Mouse (Mus musculus) brown adipose tissue, adult 24 weeks (tissue): Measurements from ENCODE around the gene Nr4a2. TPM values are rescaled to one million over a fixed set of nuclear protein-coding genes. Genes with fewer than 3 reads are reported as not detected.

Source experiments
- H3K27ac ChIP-seq: fragments of 200-500 bp; replicated peaks from 2 replicates; pipeline ENCODE4 v1.5.1; 2012; ENCODE audit warnings: low read depth, mild to moderate bottlenecking, low read length
- H3K4me1 ChIP-seq: fragments of 200-500 bp; 2 replicates; pipeline ENCODE4 v1.6.1; 2012; ENCODE audit warnings: low read length, mixed read lengths; ENCODE audit not compliant: control insufficient read depth, insufficient read depth, insufficient read length
- H3K4me3 ChIP-seq: fragments of 200-500 bp; 2 replicates; pipeline ENCODE4 v1.5.1; 2012; ENCODE audit warnings: low read depth, mild to moderate bottlenecking, low read length, moderate library complexity; ENCODE audit not compliant: insufficient read depth
- polyA plus RNA-seq: library from polyadenylated mRNA; stranded (reverse); fragments of >200 nt; gene quantifications from 2 replicates; pipeline ENCODE4 v1.2.4, GENCODE M21; 2012; ENCODE audit not compliant: missing spikeins, insufficient read depth, insufficient read length

The Nr4a2 gene
- polyA plus RNA-seq, 1 experiment, result 10.7 TPM

DNA sequence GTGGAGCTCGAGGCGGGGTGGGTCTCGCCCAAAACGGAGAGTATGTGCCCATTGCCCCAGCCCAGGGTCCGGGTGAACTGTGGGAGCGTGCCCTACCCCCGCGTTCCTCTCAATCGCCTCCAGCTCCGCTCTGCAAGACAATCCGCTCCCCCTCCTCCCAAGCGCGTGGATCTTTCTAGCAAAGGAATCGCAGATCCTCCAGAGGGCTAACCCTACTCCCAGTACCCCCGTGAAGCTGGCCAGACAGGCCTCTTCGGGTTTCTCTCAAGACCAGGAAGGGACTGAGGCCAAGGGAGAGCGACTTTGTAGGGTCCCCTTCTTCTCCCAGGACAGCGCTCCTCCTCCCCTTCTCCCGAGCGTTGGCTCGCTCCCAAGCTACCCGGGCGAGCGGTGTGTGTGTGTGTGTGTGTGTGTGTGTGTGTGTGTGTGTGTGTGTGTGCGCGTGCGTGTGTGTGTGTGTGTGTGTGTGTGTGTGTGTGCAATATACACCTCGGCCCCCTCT is 7.9 kb downstream of the Nr4a2 start:
- H3K4me3 ChIP-seq, result peak overlapping the region; percentile 79
- H3K27ac ChIP-seq, result peak overlapping the region; percentile 97
- no peaks in the 10 kb centered on the region for H3K4me1 ChIP-seq

DNA sequence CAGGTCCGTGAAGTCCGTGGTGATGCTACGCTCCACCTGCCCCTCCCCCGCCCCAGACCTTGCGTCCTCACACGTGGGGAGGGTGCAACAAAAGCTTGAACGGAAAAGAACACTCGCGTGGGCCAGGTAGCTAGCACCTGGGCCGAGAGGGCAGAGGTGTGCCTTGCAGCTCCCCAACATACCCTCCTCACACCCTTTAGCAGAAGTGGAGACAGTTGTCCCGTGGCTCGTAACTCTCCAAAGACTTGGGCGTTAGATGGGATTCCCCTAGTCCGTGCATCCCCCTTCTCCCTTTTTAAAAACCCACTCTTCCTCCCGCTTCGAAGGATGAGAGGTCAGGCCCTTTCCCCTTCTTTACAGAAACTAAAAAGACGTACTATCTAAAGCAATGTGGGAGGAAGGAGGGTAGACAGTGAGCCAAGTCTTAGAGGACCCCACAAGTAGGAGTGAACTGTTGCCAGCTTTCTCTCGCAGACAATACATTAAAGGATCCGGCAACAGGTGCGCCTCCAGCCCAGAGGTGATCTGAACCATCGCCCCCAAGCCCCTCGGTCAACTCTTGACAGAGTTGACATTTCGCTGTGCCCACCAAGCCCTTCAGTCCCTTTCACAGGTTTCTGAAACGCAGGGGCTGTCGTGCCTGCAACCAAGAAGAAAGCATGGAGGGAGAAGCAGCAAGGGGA is 8.5 kb downstream of the Nr4a2 start:
- Histone ChIP-seq H3K27ac (peak overlapping the region; percentile 97), H3K4me3 (peak overlapping the region; percentile 79), H3K4me1 (no peaks in the 10 kb centered on the region)

DNA sequence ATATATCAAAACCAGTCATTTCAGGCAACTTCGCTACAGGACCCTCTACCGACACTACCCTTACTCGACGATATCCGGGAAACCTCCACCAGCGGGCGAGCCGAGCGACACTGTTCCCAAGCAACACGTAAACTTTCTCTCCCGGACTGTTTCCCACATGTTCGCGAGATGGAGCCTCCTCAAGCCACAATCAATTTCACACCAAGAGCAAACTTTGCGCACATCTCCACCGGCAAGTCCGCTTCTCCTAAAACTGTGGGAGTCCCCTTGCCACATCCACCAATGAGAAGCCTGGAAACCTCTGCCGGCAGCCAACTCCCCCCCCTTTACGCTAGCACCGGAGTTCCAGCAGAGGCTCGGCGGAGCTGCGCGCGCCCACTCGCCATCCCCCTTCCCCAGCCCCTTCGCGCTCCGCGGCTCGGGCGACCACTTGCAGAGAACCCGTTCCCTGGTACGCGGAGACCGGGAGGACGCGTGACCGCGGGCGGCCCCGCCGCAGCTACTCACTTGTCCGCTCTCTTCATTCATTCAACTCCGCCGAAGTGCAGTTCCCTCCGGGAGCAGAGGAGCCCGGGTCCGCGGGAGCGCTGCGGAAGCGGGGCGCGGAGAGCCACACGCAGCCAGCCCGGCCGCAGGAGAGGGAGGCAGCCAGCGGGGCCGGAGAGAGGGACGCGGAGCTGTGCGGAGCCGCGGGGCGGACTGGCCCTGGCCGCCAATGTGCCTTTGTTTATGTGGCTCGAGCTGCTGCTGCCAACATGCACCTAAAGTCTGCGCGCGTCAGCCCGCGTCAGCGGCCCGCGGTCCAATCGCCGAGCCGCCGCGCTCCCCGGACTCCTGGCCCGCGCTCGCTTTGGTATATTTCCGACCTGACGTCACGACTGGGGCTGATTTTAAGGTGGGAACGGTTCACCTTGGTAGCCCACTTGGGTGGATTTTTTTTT is 9.3 kb downstream of the Nr4a2 start:
- Histone ChIP-seq H3K27ac (peak overlapping the region; percentile 40), H3K4me1 (no peaks in the 10 kb centered on the region), H3K4me3 (peak overlapping the region; percentile 79)

DNA sequence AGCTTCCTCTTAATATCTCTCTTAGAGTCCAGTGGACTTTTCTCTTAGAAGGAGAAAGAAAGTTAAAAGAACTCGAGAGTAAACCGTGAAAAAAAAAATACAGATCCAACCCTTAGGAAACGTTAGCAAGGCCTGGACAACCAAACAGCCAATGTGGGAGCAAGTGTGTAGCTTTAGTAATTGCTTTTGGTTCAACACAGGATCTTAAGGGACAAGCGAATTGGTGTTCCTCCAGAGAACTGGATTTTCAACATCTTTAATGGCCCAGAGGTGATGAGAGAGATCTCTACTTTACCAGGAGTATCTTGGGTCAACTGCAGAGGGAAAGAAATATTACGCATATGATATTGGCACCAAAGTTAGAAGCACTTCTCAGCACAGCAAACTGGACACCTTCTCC is 10.4 kb downstream of the Nr4a2 start:
- Histone ChIP-seq H3K27ac (no peak overlapping the region), H3K4me3 (peak overlapping the region; percentile 6), H3K4me1 (no peaks in the 10 kb centered on the region)

DNA sequence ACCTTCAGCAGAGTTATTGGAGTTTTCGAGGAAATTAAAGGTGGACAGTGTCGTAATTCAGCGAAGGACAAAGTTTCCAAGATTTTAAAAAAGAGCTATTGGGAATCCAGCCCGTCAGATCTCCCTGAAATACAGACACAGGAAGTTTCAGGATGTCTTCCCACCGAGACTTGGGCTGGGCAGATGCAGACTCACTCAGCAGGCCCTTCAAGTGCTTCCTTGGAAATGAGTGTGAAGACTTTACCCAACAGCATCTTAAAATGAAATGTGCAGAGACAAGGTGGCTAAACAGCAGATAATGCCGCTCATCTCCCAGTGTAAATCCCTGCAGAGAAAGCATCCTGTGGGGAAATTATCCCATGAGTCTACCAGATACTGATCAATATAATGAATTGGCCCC is 10.9 kb downstream of the Nr4a2 start:
- H3K27ac ChIP-seq, result no peak overlapping the region
- no peak overlapping the region for H3K4me3 ChIP-seq
- no peaks in the 10 kb centered on the region for H3K4me1 ChIP-seq

DNA sequence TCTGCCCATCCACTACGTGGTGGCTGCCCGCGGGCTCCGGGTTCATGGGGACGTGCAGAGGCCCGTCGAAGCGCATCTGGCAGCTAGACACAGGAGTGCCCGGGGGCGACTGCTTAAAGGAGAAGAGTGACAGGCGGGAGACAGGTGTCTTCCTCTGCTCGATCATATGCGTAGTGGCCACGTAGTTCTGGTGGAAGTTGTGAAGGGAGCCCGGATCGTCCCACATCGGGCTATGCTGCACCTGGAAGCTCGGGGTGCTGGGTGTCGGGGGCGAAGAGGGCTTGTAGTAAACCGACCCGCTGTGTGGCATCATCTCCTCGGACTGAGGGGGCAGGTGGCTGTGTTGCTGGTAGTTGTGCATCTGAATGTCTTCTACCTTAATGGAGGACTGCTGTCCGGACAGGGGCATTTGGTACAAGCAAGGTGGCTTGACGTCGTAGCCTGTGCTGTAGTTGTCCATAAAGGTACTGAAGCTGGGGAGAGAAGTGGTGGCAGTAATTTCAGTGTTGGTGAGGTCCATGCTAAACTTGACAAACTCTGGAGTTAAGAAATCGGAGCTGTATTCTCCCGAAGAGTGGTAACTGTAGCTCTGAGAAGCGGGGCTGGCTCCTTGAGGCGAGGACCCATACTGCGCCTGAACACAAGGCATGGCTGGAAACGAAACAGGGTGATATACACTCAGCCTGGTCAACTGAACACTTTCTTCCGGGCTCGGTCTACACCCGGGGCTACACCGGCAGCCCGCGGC is 11.8 kb downstream of the Nr4a2 start:
- H3K4me1 ChIP-seq, result no peaks in the 10 kb centered on the region
- no peak overlapping the region for H3K27ac ChIP-seq
- H3K4me3 ChIP-seq, result no peak overlapping the region

DNA sequence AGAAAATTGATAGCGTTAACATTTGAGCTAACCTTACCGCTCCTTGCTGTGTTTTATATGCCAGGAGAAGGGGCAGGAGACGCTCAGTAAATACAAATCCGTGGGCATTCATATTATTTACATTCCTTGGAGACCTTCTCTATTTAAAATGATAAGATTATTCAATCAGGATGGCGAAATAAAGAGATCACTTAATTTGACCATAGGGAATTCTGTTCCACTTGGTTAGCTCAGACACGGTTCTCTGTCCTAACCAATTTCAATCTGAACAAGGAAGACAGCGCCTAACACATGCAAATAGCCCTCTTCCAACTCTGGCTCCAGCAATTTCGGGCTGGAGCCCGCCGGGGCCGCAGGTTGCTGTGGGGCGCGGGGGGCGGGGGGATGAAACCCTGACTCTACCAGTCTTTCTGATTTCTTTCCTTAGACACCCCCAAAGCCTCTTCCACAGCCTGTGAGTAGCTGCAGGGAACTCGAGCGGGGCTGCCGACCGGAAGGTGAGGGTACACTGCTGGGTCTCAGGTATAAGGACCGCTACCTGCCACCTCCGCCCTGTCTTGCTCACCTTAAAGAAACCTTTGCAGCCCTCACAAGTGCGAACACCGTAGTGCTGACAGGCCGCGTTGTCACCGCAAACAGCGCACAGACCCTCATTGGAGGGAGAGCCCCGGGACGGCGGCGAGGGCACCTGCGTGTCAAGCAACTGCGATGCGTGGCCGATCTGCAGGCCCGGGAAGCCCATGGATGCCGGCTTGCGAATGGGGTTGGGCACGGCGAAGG is 12.6 kb downstream of the Nr4a2 start:
- Histone ChIP-seq H3K4me1 (no peaks in the 10 kb centered on the region), H3K27ac (no peak overlapping the region), H3K4me3 (no peak overlapping the region)

DNA sequence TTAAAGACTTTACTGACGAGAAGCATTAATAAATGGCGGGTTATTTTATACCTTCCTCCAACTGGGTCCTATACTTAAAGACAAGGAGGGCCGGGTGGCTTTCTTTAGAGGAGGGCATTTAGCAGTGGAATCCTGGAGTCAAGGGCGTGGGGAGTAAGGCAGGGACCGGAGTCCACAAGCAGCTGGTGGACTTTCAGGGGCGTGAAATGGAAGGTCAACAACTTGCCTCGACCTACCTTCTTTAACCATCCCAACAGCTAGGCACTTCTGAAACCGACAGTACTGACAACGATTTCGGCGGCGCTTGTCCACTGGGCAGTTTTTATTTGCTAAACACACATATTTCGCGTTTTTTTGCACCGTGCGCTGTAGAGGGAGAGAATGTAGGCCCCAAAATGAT is 13.4 kb downstream of the Nr4a2 start:
- no peak overlapping the region for H3K4me3 ChIP-seq
- H3K4me1 ChIP-seq, result no peaks in the 10 kb centered on the region
- no peak overlapping the region for H3K27ac ChIP-seq

DNA sequence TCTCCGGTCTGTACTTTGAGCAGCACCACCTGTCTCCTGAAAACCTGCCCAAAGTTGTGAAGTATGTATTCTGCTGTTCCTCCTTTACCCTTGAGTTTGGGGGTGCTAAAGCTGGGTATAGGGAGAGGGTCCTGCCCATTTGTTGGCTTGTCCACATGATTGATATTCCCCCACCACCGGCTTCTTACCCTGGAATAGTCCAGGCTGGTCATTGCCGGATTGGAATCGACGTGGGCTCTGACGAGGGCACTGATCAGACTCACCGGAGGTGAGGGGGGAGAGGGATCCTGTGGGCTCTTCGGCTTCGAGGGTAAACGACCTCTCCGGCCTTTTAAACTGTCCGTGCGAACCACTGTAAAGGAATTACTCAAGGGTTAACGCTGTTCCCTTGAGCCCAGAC is 13.9 kb downstream of the Nr4a2 start:
- Histone ChIP-seq H3K27ac (no peak overlapping the region), H3K4me3 (no peak overlapping the region), H3K4me1 (no peaks in the 10 kb centered on the region)

DNA sequence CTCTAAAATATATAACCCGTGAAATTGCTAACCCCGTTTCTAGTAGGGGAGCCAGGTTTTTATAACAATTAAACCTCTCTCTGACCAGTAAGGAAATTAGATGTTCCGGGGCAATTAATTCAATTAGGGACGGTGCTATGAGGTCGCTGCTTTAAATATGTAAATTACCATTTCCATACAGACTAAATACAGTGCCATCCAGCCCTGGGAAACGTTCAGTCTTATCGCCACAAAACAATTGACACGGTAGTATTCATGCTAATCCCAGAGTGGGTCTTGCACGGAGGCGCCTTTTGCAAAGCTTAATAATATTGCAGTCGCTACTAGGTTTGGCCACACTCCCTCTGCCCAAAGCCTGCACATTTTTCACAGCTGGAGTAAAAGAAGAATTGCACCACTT is 14.5 kb downstream of the Nr4a2 start:
- H3K27ac ChIP-seq, result no peak overlapping the region
- H3K4me1 ChIP-seq, result no peaks in the 10 kb centered on the region
- H3K4me3 ChIP-seq, result no peak overlapping the region

DNA sequence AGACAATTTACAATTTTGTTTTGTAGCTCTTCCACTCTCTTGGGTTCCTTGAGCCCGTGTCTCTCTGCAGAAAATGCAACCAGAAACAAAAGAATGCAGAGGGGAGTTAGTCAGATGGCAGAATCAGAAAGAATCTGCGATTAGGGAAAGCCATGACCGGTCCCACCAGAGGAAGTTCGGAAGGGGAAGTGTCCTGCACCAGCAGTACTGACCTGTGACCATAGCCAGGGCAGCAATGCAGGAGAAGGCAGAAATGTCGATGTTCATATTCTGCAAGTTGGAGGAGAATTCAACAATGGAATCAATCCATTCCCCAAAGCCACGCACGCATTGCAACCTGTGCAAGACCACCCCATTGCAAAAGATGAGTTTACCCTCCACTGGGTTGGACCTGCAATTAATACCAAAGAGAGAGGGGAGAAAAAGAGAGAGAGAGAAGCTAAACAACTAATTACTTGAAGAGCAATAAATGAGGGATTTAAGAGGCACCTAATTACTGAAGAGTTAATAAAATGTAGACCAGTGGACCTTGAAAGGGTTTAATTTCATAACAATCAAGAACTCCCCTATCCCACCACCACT is 15.4 kb downstream of the Nr4a2 start:
- Histone ChIP-seq H3K4me1 (no peaks in the 10 kb centered on the region; the same call in 1 of the 2 replicates), H3K4me3 (no peak overlapping the region), H3K27ac (no peak overlapping the region)

DNA sequence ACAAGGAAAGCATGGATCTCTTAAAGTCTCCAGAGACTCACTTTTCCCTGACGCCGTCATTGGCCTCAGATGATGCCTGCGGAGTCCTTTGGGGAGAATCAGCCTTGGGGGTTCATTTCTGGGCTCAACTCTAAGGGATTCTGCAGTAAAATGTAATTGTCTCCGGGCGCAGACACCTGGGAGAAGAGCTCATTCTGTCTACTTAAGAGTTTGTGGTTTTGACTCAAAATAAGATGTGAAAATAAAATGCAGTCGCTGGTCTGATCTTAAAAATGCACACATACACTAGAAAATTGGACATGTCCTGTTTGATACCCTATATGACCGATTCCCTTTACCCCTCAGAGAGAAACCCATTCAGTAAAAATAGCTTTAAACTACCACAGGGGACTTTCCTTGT is 18.4 kb downstream of the Nr4a2 start:
- peaks cover 2% of the 10 kb centered on the region; the same call in 1 of the 2 replicates for H3K4me1 ChIP-seq
- H3K4me3 ChIP-seq, result no peak overlapping the region
- no peak overlapping the region for H3K27ac ChIP-seq

DNA sequence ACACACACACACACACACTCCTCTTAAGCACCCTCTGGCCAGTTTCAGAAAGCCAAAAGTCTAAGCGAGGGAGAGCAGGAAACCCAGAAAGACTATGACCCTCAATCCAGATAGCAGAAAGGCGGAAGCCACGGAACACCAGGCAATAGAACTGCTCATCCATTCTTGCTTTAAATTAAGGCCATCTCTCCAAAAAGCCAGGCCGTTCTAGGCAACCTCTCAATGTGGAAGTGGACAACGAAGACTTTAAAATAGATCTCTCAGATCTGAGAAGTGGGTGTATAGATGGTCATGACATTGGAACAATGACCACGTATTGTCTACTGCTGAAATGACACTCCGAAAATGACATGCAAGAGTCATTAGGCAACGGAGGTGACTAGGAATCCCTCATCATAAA is 19.1 kb downstream of the Nr4a2 start:
- Histone ChIP-seq H3K4me3 (no peak overlapping the region), H3K4me1 (peaks cover 2% of the 10 kb centered on the region; the same call in 1 of the 2 replicates), H3K27ac (no peak overlapping the region)
